Mouse (Mus musculus) hindbrain, embryonic 12.5 days (tissue): Measurements from ENCODE around the gene Hhat. TPM values are rescaled to one million over a fixed set of nuclear protein-coding genes. Genes with fewer than 3 reads are reported as not detected.

Experiments used
- ATAC-seq: fragments of 200-750 bp; cut with Nextera tagmentation; 2 replicates; pipeline ENCODE4 v1.8.0; 2017; ENCODE audit warnings: moderate TSS enrichment; ENCODE audit not compliant: low FRiP score
- H3K27ac ChIP-seq: fragments of 300-500 bp; sonication (generic); 2 replicates; pipeline ENCODE4 v1.5.1; 2016; ENCODE audit warnings: mild to moderate bottlenecking
- H3K27me3 ChIP-seq: fragments of 300-500 bp; sonication (generic); 2 replicates; pipeline ENCODE4 v1.6.1; 2016; ENCODE audit warnings: mild to moderate bottlenecking
- H3K36me3 ChIP-seq: fragments of 300-500 bp; sonication (generic); 2 replicates; pipeline ENCODE4 v1.6.1; 2016; ENCODE audit warnings: mild to moderate bottlenecking
- H3K4me1 ChIP-seq: fragments of 300-500 bp; sonication (generic); 2 replicates; pipeline ENCODE4 v1.6.1; 2016
- H3K4me2 ChIP-seq: fragments of 300-500 bp; sonication (generic); replicated peaks from 2 replicates; pipeline ENCODE4 v1.6.1; 2016; ENCODE audit warnings: mild to moderate bottlenecking
- H3K4me3 ChIP-seq: fragments of 300-500 bp; sonication (generic); 2 replicates; pipeline ENCODE4 v1.5.1; 2016; ENCODE audit warnings: mild to moderate bottlenecking
- H3K9ac ChIP-seq: fragments of 300-500 bp; sonication (generic); 2 replicates; pipeline ENCODE4 v1.6.1; 2016; ENCODE audit warnings: mild to moderate bottlenecking, moderate library complexity
- H3K9me3 ChIP-seq: fragments of 300-500 bp; sonication (generic); replicated peaks from 2 replicates; pipeline ENCODE4 v1.6.1; 2016; ENCODE audit warnings: mild to moderate bottlenecking
- WGBS: fragments of 180-500 bp; shearing (Covaris S2); methylation state at CpG from one replicate; pipeline ENCODE4 v1.1.7; 2016; 5-methylcytosine and 5-hydroxymethylcytosine counted together
- polyA plus RNA-seq: library from polyadenylated mRNA; unstranded; fragments of >200 nt; fragmentation: Nextera tagmentation; extraction: Ambion mirVana; gene quantifications from 2 replicates; pipeline ENCODE4 v1.2.1, GENCODE M21; 2016

Hhat gene
- 5.9 and 7.8 TPM in 2 replicates for polyA plus RNA-seq

DNA sequence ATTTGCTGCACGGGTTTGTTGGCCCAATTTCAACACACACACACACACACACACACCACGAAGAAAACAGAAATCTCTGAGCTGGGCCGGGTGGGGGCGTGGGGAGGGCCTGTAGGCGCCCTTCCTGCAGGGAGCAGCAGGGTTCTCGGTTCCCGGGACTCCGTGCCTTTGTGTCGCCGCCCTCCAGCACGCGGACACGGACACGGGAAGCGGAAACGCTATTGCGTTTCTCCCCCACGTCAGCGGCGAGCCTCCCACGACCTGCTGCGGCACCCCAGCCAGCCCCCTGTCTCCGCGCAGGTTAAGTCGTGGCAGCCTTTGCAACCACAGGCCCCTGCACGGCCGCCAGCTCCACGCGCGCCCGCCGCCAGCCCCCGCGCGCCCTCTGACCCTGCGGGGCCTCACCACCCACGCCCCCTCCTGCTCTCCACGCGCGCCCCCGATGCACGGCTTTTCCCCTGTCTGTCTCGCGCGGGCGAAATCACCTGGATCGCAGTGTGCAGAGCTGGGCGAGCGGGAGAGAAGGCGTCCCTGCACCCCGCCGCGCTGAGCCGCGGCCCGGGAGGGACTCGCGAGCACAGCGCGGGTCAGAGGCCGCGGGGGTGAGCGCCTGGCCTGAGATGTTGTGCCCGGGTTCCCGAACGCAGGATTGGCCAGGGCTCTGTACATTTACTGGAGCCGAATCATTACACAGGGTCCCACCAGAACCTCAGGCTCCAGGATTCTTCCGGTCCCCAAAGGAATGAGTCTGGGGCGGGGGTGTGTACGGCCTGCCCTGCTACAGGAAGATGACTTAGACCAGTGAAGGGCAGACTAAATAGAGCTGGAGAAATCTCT lies at the start of gene Hhat:
Gene Hhat (minus strand): TSS at position 729 of the 837 bp plus-strand sequence.
- Histone ChIP-seq H3K4me3 (peak within 1 kb of the TSS; percentile 77), H3K9ac (peak within 1 kb of the TSS; percentile 97), H3K4me2 (peak within 1 kb of the TSS; percentile 98), H3K27me3 (no peaks in the 10 kb centered on the region), H3K27ac (peak within 1 kb of the TSS; percentile 84), H3K36me3 (no peaks in the 10 kb centered on the region), H3K4me1 (peaks cover 10% of the 10 kb centered on the region), H3K9me3 (no peaks in the 10 kb centered on the region)
- under 1% methylated on average over 60 of the region's 70 CpGs for WGBS
- ATAC-seq = peak; percentile 86

DNA sequence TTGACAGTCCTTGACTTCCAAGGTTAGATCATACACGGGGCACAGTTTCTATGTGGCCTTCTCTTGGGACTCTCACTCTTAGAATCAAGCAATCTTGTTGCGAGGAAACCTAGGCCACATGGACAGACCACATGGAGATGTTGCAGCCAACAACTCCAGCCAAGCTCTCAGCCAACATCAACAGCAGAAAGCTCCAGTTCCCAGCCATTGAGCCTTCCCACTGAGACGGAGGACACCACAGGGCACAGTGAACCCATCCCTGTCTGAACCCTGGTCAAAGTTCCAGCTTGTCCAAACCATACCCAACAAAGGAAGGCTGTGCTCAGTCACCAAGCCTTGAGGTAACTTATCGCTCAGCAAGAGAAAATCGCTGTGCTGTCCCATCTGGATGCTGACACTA lies 47.3 kb upstream of the Hhat start:
- Histone ChIP-seq H3K4me2 (no peak overlapping the region), H3K27ac (no peak overlapping the region), H3K36me3 (no peaks in the 10 kb centered on the region), H3K9ac (no peak overlapping the region), H3K9me3 (no peaks in the 10 kb centered on the region), H3K4me3 (no peak overlapping the region), H3K27me3 (no peaks in the 10 kb centered on the region), H3K4me1 (peaks cover 26% of the 10 kb centered on the region)
- WGBS = 89% methylated on average over 5 of the region's 5 CpGs
- ATAC-seq = no peak

DNA sequence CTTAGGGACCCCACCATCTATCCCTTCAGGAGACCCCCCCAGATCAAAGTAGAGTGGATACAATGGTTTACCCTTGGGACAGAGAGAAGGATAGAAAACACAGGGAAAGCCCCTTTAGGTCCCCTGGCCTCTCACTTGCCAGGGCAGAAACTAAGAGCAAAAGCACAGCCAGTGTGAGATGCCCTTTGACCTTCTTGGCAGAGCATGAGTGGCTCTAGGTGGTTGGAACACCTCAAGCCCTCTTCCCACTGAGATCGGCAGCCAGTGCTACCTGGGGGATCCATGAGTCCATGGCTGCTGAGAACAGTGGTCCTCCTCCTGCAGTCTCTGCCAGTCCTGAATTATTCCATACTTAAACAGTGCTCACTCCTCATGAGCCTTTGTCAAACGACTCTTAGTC lies 44.8 kb upstream of the Hhat start:
- Histone ChIP-seq H3K4me2 (no peak overlapping the region), H3K4me1 (peaks cover 18% of the 10 kb centered on the region), H3K36me3 (no peaks in the 10 kb centered on the region), H3K9ac (no peak overlapping the region), H3K9me3 (no peaks in the 10 kb centered on the region), H3K27me3 (no peaks in the 10 kb centered on the region), H3K4me3 (no peak overlapping the region), H3K27ac (0 out of 2 replicates have a peak overlapping the region, but pooled peaks have one; percentile 37)
- WGBS = 46% methylated on average over 2 of the region's 2 CpGs
- no peak for ATAC-seq

DNA sequence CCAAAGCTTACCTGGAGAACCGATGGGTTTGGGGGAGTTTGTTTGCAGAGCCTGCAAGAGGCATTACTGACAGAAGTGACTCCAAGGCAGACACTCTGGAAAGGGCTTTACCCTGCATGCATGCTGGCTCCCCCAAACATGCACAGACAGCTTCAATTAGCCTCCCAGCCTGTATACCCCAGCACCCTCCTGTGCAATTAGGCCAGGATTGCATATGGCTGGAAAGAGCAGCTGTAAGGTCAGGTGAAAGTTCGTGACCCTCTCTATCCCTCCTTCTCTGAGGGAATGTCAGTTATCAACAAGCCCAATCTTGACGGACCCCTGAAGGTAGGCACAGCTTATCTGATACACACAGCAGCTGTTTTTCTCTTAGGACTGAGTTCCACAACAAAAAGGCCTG lies 43.7 kb upstream of the Hhat start:
- no peak overlapping the region for H3K9ac ChIP-seq
- WGBS = 23% methylated on average over 3 of the region's 3 CpGs
- H3K4me1 ChIP-seq = peaks cover 18% of the 10 kb centered on the region
- no peaks in the 10 kb centered on the region for H3K27me3 ChIP-seq
- H3K4me2 ChIP-seq = no peak overlapping the region
- ATAC-seq = no peak
- H3K27ac ChIP-seq = peak overlapping the region; percentile 7; the same call in 1 of the 2 replicates
- no peaks in the 10 kb centered on the region for H3K36me3 ChIP-seq
- no peaks in the 10 kb centered on the region for H3K9me3 ChIP-seq
- H3K4me3 ChIP-seq = no peak overlapping the region

DNA sequence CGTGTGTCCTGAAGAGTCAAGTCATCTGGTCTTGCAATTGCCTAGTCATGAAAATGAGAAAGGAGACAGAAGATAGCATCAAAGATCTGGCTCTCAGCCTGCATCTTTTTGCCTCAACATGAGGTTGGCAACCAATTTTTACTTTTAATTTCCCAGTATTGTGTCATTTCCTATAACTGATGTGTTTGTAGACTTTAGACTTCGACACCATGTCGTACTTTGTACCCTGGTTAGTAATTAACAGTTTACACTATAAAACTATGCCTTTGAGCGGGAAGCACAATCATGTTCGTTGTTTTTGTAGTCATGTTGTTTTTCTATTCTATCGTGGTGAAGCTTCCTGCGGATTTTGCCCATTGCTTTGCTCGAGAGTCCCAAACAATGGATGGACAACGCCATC lies 41.7 kb upstream of the Hhat start:
- no peak overlapping the region for H3K4me2 ChIP-seq
- H3K36me3 ChIP-seq = no peaks in the 10 kb centered on the region
- H3K9me3 ChIP-seq = no peaks in the 10 kb centered on the region
- no peak for ATAC-seq
- no peak overlapping the region for H3K9ac ChIP-seq
- peaks cover 18% of the 10 kb centered on the region for H3K4me1 ChIP-seq
- no peak overlapping the region for H3K4me3 ChIP-seq
- H3K27me3 ChIP-seq = no peaks in the 10 kb centered on the region
- WGBS = 93% methylated on average over 9 of the region's 9 CpGs
- H3K27ac ChIP-seq = no peak overlapping the region

DNA sequence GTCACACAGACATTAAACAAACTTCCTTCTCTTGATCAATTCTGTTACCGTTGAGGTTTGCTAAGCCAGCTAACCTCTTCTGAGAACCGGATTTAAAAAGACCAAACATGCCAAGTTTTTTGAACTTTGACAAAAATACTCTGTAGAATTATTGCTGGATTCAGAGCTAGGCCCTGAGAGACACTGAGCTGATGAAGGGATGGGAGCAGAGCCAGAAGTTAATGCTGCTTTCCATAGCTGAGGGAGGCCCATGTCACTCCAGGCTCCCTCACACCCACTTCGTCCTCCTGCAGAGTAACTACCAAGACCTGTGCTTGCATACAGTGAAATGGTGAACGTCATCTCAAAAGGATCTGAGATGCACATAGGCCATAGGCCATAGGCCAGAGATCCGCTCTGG lies 41.3 kb upstream of the Hhat start:
- H3K4me3 ChIP-seq = no peak overlapping the region
- 91% methylated on average over 5 of the region's 5 CpGs for WGBS
- no peak for ATAC-seq

DNA sequence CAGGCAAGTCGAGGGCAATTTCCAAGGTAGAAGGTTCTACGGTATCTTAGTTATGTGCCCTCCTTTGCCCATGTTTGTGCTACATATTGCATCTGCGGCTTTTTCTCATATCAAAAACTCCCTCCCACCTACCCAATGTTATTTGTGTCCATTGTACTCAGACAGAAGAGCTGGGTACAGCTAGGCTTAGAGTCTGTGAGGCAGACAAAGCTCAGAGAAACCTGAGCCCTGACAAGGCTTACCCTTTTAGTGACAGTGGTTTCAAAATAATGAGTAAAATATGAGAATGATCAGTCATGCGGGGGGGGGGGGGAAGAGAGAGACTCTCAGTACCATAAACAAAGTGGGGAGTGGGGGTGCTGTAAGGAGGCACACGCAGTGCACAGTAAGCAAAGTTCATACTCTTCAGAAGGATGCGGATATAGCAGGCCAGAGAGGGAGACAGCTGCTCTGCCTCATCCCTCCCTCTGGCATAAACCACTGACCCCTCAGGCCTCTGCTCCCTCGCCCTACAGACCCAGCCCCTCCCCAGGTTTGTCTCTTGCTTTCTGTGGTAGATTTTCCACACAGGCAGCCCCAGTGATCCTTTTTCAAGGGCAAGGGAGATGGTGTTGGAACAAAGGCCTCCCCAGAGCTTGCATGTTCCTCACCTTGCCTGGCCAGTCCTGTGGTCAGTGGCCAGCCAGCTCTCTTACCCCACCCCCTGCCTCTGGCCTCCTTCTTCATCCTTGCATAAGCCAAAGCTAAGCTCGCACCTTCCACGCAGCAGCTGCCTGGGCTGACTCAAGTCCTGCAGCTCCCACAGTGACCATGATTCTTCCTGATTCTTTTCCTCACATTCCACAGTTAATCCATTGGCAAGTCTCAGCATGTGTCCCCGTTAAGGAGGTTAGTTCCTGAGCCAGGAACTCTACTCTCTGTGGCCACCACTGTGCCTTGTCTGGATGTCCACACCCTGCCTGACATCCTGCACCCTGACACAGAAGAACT lies 35.4 kb upstream of the Hhat start:
- H3K36me3 ChIP-seq = no peaks in the 10 kb centered on the region
- no peak for ATAC-seq
- no peaks in the 10 kb centered on the region for H3K27me3 ChIP-seq
- H3K4me1 ChIP-seq = peaks cover 7% of the 10 kb centered on the region; the same call in 1 of the 2 replicates
- 55% methylated on average over 10 of the region's 10 CpGs for WGBS
- no peak overlapping the region for H3K9ac ChIP-seq
- no peak overlapping the region for H3K4me2 ChIP-seq
- H3K9me3 ChIP-seq = no peaks in the 10 kb centered on the region
- H3K27ac ChIP-seq = 0 out of 2 replicates have a peak overlapping the region, but pooled peaks have one; percentile 35
- no peak overlapping the region for H3K4me3 ChIP-seq

More for the DNA sequence above, 41.3 kb upstream of the Hhat start:
- no peak overlapping the region for H3K27ac ChIP-seq
- H3K36me3 ChIP-seq = no peaks in the 10 kb centered on the region
- H3K9me3 ChIP-seq = no peaks in the 10 kb centered on the region
- H3K27me3 ChIP-seq = no peaks in the 10 kb centered on the region
- no peak overlapping the region for H3K4me2 ChIP-seq
- peaks cover 18% of the 10 kb centered on the region for H3K4me1 ChIP-seq
- H3K9ac ChIP-seq = no peak overlapping the region

DNA sequence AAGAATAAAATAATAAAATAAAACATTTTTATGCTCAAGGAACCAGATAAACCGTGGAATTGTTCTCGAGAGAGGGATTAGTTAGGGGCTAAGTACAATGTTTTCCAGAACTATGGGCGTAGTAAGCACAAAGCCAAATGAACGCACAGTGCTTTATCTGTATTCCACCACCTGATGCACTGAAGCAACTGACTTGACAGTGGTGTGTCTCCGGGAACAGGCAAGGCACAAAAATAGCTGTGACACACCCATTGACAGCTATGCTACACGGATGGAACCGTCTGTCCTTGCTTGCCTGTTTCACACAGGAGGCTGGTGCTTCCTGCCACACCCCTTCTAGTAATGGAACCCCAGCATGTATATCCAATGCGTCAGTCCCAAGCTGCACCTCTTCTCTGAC lies 29.3 kb upstream of the Hhat start:
- H3K9me3 ChIP-seq = no peaks in the 10 kb centered on the region
- H3K4me3 ChIP-seq = no peak overlapping the region
- H3K4me1 ChIP-seq = peaks cover 23% of the 10 kb centered on the region
- ATAC-seq = no peak
- WGBS = 85% methylated on average over 8 of the region's 8 CpGs
- H3K27me3 ChIP-seq = no peaks in the 10 kb centered on the region
- H3K27ac ChIP-seq = no peak overlapping the region
- H3K36me3 ChIP-seq = no peaks in the 10 kb centered on the region
- no peak overlapping the region for H3K9ac ChIP-seq
- no peak overlapping the region for H3K4me2 ChIP-seq

DNA sequence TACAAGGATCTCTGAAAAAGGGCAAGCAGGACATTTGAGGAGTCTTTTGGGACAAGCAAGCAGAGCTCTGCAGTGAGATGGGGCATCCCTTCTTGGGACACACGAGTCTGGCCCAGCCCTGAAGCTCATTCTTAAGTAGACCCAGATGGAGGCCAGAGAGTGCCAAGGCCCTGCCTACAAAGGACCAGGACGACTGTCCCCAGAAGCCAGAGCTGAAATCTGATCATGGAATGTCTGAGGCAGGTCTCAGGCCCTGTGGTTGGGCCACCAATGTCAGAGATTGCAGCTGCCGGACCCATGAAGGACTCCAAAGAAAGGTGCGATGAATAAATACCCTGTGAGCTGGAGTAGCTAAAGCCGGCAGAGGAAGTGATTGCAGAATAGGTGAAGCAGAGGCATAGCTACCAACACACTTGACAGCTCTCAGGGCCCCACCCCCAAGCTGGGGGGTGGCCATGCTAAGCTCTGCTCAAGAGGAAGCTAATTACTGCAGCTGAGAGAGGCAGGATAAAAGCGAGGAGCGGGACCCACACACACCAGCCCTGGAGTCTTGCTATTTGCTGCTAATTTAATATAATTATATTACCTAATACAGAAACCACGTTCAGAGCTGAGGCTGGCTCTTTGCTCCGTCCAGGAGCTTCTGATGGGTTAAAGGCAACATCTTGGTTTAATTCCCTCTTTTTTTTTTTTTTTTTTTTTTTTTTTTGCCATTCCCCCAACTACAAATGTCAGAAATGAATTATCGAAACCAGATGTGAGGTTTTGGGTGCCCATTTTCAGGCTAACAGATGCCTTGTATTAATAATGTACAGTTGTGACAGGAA lies 28.4 kb upstream of the Hhat start:
- ATAC-seq = no peak
- peak overlapping the region; percentile 71 for H3K27ac ChIP-seq

DNA sequence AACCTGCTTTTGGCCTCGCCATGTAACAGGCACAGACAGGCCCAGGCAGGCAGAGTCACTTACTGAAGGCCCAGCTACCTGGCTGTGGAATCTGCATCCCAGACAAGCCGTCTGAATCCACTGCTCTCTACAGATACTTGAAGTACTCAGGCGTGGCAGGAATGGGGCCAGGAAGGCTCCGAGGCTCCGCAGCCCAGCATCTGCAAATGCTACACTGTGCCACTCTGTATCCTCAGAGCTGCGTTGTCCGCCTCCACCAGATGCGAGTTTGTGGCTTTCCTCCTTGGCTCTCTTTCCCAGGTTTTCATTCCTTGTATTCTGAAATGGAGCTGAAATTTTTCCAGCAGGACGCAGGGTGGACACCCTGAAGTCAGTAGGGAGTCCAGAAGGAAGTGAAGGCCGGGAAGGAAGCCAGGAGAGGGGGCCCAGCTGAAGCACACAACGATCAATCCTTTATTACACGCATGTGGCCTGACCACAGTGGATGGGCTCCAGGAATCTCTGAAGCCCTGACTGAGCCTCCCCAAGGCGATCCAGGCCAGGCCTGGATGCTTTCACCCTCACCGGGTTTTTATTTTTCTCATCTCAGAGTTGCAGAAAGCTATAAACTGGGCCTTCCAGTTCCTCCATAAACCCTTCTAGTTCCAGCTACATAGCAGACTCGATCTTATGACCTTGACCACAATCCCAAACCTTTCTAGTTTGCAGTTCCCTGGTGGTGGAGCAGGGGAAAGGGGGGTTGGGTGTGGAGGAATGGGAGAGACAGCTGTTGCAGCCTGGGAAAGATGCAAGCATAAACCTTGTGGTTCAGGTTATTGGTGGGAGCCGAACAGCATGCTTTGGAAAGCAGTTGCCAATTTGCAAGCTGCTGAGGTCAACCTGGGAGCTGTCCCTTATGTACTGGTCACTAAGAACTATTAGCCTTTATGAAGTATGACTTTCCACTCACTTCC lies 27.5 kb upstream of the Hhat start:
- no peak overlapping the region for H3K4me3 ChIP-seq
- WGBS = 65% methylated on average over 16 of the region's 16 CpGs
- ATAC-seq = no peak
- H3K9me3 ChIP-seq = no peaks in the 10 kb centered on the region
- H3K27me3 ChIP-seq = no peaks in the 10 kb centered on the region
- H3K4me1 ChIP-seq = peaks cover 23% of the 10 kb centered on the region
- no peaks in the 10 kb centered on the region for H3K36me3 ChIP-seq
- H3K9ac ChIP-seq = no peak overlapping the region
- no peak overlapping the region for H3K4me2 ChIP-seq
- H3K27ac ChIP-seq = peak overlapping the region; percentile 71

More for the DNA sequence above, 28.4 kb upstream of the Hhat start:
- H3K9ac ChIP-seq = no peak overlapping the region
- 44% methylated on average over 10 of the region's 10 CpGs for WGBS
- peaks cover 23% of the 10 kb centered on the region for H3K4me1 ChIP-seq
- H3K9me3 ChIP-seq = no peaks in the 10 kb centered on the region
- H3K4me2 ChIP-seq = no peak overlapping the region
- H3K36me3 ChIP-seq = no peaks in the 10 kb centered on the region
- no peaks in the 10 kb centered on the region for H3K27me3 ChIP-seq
- no peak overlapping the region for H3K4me3 ChIP-seq

DNA sequence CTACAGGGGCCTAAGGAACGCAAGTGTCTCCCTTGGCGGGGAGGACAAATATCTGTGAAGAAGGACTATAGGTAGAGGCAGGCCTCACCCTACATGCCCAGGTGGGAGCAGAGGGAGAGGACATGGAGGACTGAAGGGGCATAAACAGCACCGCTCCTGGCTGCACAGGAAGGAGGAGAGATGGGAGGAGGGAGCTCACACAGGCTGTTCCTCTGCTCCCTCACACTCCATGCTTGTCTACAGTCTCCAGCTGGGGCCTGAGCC lies 25.9 kb upstream of the Hhat start:
- Histone ChIP-seq H3K4me3 (no peak overlapping the region), H3K9ac (0 out of 2 replicates have a peak overlapping the region, but pooled peaks have one; percentile 23), H3K4me1 (peaks cover 26% of the 10 kb centered on the region), H3K27ac (peak overlapping the region; percentile 80), H3K9me3 (no peaks in the 10 kb centered on the region), H3K36me3 (no peaks in the 10 kb centered on the region), H3K27me3 (no peaks in the 10 kb centered on the region), H3K4me2 (peak overlapping the region; percentile 21; the same call in 1 of the 2 replicates)
- ATAC-seq = peak; percentile 38; the same call in 1 of the 2 replicates
- WGBS = 17% methylated on average over 3 of the region's 3 CpGs
